Mouse (Mus musculus) stomach, embryonic 14.5 days (tissue): Measurements from ENCODE around the gene Sec14l5. TPM values are rescaled to one million over a fixed set of nuclear protein-coding genes. Genes with fewer than 3 reads are reported as not detected.

Source experiments
- ATAC-seq: fragments of 200-750 bp; cut with Nextera tagmentation; 2 replicates; pipeline ENCODE4 v1.8.0; 2017; ENCODE audit warnings: low read depth, moderate TSS enrichment; ENCODE audit not compliant: insufficient number of reproducible peaks, insufficient read depth, low FRiP score
- H3K27ac ChIP-seq: fragments of 300-500 bp; sonication (generic); 2 replicates; pipeline ENCODE4 v1.5.1; 2014; ENCODE audit warnings: mild to moderate bottlenecking, low read length, moderate library complexity, mixed read lengths
- H3K27me3 ChIP-seq: fragments of 300-500 bp; sonication (generic); 2 replicates; pipeline ENCODE4 v1.6.1; 2014; ENCODE audit warnings: low read length, control low read depth, mixed read lengths; ENCODE audit not compliant: control insufficient read depth, insufficient read depth
- H3K36me3 ChIP-seq: fragments of 300-500 bp; sonication (generic); 2 replicates; pipeline ENCODE4 v1.6.1; 2014; ENCODE audit warnings: mild to moderate bottlenecking, control low read depth, low read length, moderate library complexity, mixed read lengths; ENCODE audit not compliant: control insufficient read depth, insufficient read depth
- H3K4me1 ChIP-seq: fragments of 300-500 bp; sonication (generic); 2 replicates; pipeline ENCODE4 v1.6.1; 2014; ENCODE audit warnings: low read length, control low read depth, mixed read lengths; ENCODE audit not compliant: control insufficient read depth, insufficient read depth
- H3K4me2 ChIP-seq: fragments of 300-500 bp; sonication (generic); replicated peaks from 2 replicates; pipeline ENCODE4 v1.6.1; 2014; ENCODE audit warnings: low read depth, low read length, control low read depth
- H3K4me3 ChIP-seq: fragments of 300-500 bp; sonication (generic); 2 replicates; pipeline ENCODE4 v1.5.1; 2014; ENCODE audit warnings: low read depth, low read length, control low read depth
- H3K9ac ChIP-seq: fragments of 300-500 bp; sonication (generic); replicated peaks from 2 replicates; pipeline ENCODE4 v1.6.1; 2014; ENCODE audit warnings: low read depth, mild to moderate bottlenecking, control low read depth, low read length, moderate library complexity, mixed read lengths
- H3K9me3 ChIP-seq: fragments of 300-500 bp; sonication (generic); 2 replicates; pipeline ENCODE4 v1.6.1; 2016; ENCODE audit warnings: low read depth, low read length, control low read depth; ENCODE audit not compliant: control insufficient read depth
- WGBS: fragments of 180-500 bp; shearing (Covaris S2); extraction: QIAGEN DNeasy Blood & Tissue Kit; methylation state at CpG from one replicate; pipeline ENCODE4 v1.1.7; 2014; 5-methylcytosine and 5-hydroxymethylcytosine counted together
- polyA plus RNA-seq: library from polyadenylated mRNA; unstranded; fragments of >200 nt; fragmentation: Nextera tagmentation; extraction: Ambion mirVana; gene quantifications from 2 replicates; pipeline ENCODE4 v1.2.1, GENCODE M21; 2014

The Sec14l5 gene
- polyA plus RNA-seq, 1 experiment from 2014 or later = 0.13 TPM

- no peak for ATAC-seq
- WGBS = 30% methylated on average over 4 of the region's 4 CpGs
- Histone ChIP-seq H3K4me3 (no peak overlapping the region), H3K4me2 (no peak overlapping the region), H3K9ac (no peak overlapping the region), H3K27me3 (no peaks in the 10 kb centered on the region), H3K27ac (no peak overlapping the region), H3K9me3 (no peaks in the 10 kb centered on the region), H3K4me1 (no peaks in the 10 kb centered on the region; the same call in 1 of the 2 replicates), H3K36me3 (no peaks in the 10 kb centered on the region)
Measured at GRCm38 (mm10) chr16:5139741-5140140, 7.2 kb upstream of the Sec14l5 start.

- Histone ChIP-seq H3K27me3 (0 out of 2 replicates have a peak, but pooled peaks cover 3% of the 10 kb centered on the region), H3K4me2 (no peak overlapping the region), H3K4me1 (no peaks in the 10 kb centered on the region), H3K27ac (no peak overlapping the region), H3K9ac (no peak overlapping the region), H3K9me3 (no peaks in the 10 kb centered on the region), H3K36me3 (no peaks in the 10 kb centered on the region), H3K4me3 (no peak overlapping the region)
- ATAC-seq = peak; percentile 37; the same call in 1 of the 2 replicates
- WGBS = 0% methylated on average over 7 of the region's 7 CpGs
Measured at GRCm38 (mm10) chr16:5145570-5145969, 1.3 kb upstream of the Sec14l5 start.

GRCm38 (mm10) chr16:5146367-5147036 lies 407 bp upstream of the Sec14l5 start:
- no peak overlapping the region for H3K27ac ChIP-seq
- no peaks in the 10 kb centered on the region for H3K4me1 ChIP-seq
- no peaks in the 10 kb centered on the region for H3K36me3 ChIP-seq
- WGBS = 1% methylated on average over 26 of the region's 26 CpGs
- peak overlapping the region; percentile 53 for H3K4me2 ChIP-seq
- H3K4me3 ChIP-seq = peak overlapping the region; percentile 26
- ATAC-seq = peak; percentile 92
- no peak overlapping the region for H3K9ac ChIP-seq
- 0 out of 2 replicates have a peak, but pooled peaks cover 3% of the 10 kb centered on the region for H3K27me3 ChIP-seq
- no peaks in the 10 kb centered on the region for H3K9me3 ChIP-seq

- no peak overlapping the region for H3K27ac ChIP-seq
- H3K4me3 ChIP-seq = no peak overlapping the region
- H3K9me3 ChIP-seq = no peaks in the 10 kb centered on the region
- H3K4me1 ChIP-seq = no peaks in the 10 kb centered on the region
- 81% methylated on average over 10 of the region's 10 CpGs for WGBS
- no peaks in the 10 kb centered on the region for H3K36me3 ChIP-seq
- H3K4me2 ChIP-seq = no peak overlapping the region
- H3K9ac ChIP-seq = no peak overlapping the region
- no peak for ATAC-seq
- H3K27me3 ChIP-seq = 0 out of 2 replicates have a peak, but pooled peaks cover 3% of the 10 kb centered on the region
Measured at GRCm38 (mm10) chr16:5150544-5150943, 3.6 kb downstream of the Sec14l5 start.

GRCm38 (mm10) chr16:5153299-5154026 lies 6.6 kb downstream of the Sec14l5 start:
- H3K27ac ChIP-seq = no peak overlapping the region
- H3K4me2 ChIP-seq = no peak overlapping the region
- no peak for ATAC-seq
- H3K4me1 ChIP-seq = no peaks in the 10 kb centered on the region
- H3K9ac ChIP-seq = no peak overlapping the region
- H3K4me3 ChIP-seq = no peak overlapping the region
- no peaks in the 10 kb centered on the region for H3K36me3 ChIP-seq
- WGBS = 52% methylated on average over 6 of the region's 6 CpGs
- no peaks in the 10 kb centered on the region for H3K27me3 ChIP-seq
- no peaks in the 10 kb centered on the region for H3K9me3 ChIP-seq

GRCm38 (mm10) chr16:5155014-5155413 lies 8.1 kb downstream of the Sec14l5 start:
- no peak overlapping the region for H3K4me3 ChIP-seq
- H3K9ac ChIP-seq = no peak overlapping the region
- no peak overlapping the region for H3K27ac ChIP-seq
- H3K4me2 ChIP-seq = no peak overlapping the region
- WGBS = 55% methylated on average over 3 of the region's 3 CpGs
- H3K36me3 ChIP-seq = no peaks in the 10 kb centered on the region
- no peaks in the 10 kb centered on the region for H3K27me3 ChIP-seq
- ATAC-seq = no peak
- H3K4me1 ChIP-seq = no peaks in the 10 kb centered on the region
- H3K9me3 ChIP-seq = no peaks in the 10 kb centered on the region

- no peaks in the 10 kb centered on the region for H3K9me3 ChIP-seq
- WGBS = 69% methylated on average over 2 of the region's 2 CpGs
- no peaks in the 10 kb centered on the region for H3K4me1 ChIP-seq
Measured at GRCm38 (mm10) chr16:5156495-5156894, 9.6 kb downstream of the Sec14l5 start.

GRCm38 (mm10) chr16:5157113-5157512 lies 10.2 kb downstream of the Sec14l5 start:
- no peak overlapping the region for H3K27ac ChIP-seq
- no peaks in the 10 kb centered on the region for H3K4me1 ChIP-seq
- no peaks in the 10 kb centered on the region for H3K36me3 ChIP-seq
- H3K4me2 ChIP-seq = no peak overlapping the region
- no peak overlapping the region for H3K9ac ChIP-seq
- H3K9me3 ChIP-seq = no peaks in the 10 kb centered on the region
- no peaks in the 10 kb centered on the region for H3K27me3 ChIP-seq
- ATAC-seq = no peak
- 68% methylated on average over 3 of the region's 3 CpGs for WGBS
- H3K4me3 ChIP-seq = no peak overlapping the region

More at GRCm38 (mm10) chr16:5156495-5156894, 9.6 kb downstream of the Sec14l5 start:
- no peak overlapping the region for H3K4me3 ChIP-seq
- H3K4me2 ChIP-seq = no peak overlapping the region
- H3K27me3 ChIP-seq = no peaks in the 10 kb centered on the region
- H3K36me3 ChIP-seq = no peaks in the 10 kb centered on the region
- H3K9ac ChIP-seq = no peak overlapping the region
- no peak overlapping the region for H3K27ac ChIP-seq
- no peak for ATAC-seq
